Mouse (Mus musculus): ENCODE results near the gene Lrig2.

Lrig2 gene

GRCm38 (mm10) chr3:104501648-104502047 lies 10.1 kb downstream of the Lrig2 start:
- no peak for DNase-seq

GRCm38 (mm10) chr3:104500881-104501280 lies 10.8 kb downstream of the Lrig2 start:
- no peak for DNase-seq

DNA sequence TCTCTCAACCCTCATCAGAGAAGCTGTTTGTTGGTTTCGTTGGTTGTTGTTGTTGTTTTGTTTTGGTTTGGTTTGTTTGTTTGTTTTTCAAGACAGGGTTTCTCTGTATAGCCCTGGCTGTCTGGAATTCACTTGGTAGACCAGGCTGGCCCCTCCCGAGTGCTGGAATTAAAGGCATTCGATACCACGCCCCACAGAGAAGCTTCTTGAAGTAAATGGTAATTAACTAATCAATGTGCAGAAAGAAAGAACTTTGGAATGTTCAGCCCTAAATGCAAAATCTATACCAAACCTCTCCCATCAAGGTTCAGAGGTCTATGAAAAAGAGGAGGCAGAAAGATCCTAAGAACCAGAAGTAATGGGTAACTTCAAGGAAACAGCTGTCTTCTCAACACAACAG lies 15.5 kb downstream of the Lrig2 start:
- no peak for DNase-seq

GRCm38 (mm10) chr3:104480946-104481719 lies 30.6 kb downstream of the Lrig2 start:
- no peak for DNase-seq

GRCm38 (mm10) chr3:104478056-104478455 lies 33.7 kb downstream of the Lrig2 start:
- DNase-seq, result no peak

GRCm38 (mm10) chr3:104469421-104469820 lies 42.3 kb downstream of the Lrig2 start:
- no peak for DNase-seq

DNA sequence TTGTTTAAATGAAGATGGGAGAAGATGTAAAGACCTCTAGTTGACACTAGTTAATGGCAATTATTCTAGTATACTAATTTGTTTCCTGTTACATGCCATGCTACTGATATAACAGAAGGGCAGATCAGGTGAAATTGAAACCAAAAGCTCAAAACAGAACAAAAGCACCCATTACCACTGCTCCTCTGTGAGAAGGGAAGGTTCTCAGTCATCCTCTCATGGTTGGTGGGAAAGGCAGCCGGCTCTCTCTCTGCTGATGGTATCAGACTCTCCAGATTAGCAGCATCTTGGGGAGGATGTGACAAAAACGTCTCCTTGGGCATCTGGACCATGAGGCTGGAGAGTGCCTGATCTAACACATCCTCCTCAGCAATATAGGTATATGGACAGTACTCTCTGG lies 50.5 kb downstream of the Lrig2 start:
- DNase-seq, result no peak

- DNase-seq, result no peak
Observed at GRCm38 (mm10) chr3:104458588-104458987, 53.1 kb downstream of the Lrig2 start.

GRCm38 (mm10) chr3:104455506-104456275 lies 56.0 kb downstream of the Lrig2 start:
- no peak for DNase-seq

DNA sequence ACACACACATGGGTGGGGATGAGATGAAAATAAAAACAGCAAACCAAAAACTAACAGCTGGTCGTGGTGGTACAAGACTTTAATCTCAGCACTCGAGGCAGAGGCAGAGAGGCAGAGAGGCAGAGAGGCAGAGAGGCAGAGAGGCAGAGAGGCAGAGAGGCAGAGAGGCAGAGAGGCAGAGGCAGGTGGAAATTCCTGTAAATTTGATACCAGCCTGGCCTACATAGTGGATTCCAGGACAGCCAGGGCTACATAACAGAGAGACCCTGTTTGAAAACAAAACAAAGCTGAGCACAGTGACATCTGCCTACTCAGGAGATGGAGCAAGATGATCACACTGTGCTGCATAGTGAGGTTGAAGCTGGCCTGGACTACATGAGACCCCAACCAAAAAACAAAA lies 64.5 kb downstream of the Lrig2 start:
- no peak for DNase-seq

DNA sequence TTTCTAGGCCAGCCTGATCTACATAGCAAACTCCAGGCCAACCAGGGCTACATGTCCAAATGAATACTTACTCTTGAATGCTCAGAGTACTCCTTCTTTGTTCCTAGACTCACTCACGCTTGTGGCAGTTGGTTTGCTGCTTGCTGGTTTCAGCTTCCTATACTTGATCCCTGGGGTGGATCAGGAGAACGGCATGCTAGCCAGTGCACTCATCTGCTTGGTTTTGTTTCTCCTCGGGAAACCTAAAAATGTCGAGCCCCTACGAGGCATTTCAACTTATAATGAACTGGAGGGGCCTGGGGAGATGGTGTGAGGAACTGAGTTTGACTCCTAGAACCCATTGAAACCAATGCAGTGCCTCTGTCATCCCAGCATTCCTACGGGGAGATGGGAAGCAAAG lies 65.0 kb downstream of the Lrig2 start:
- no peak for DNase-seq

DNA sequence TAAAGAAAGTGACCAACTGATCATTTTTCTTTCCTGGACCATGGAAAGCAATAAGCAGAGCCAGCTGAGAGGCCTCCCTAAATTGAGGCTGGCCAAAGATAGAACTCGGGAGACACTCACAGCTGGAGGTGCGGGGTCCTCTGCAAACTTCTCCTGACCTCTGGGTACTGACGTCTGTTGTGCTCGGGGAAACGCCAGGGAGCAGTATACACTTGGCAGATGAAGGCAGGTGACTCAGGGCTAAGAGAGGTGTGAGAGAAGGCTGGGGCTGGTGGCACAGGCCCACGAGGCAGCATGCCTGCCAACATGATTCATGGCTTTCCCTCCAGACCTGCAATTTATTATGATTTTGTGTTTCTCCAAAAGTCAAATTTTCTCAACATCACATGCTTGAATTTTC lies 66.1 kb downstream of the Lrig2 start:
- DNase-seq, result no peak

- DNase-seq, result no peak
Observed at GRCm38 (mm10) chr3:104444946-104445460, 66.7 kb downstream of the Lrig2 start.

GRCm38 (mm10) chr3:104444082-104444481 lies 67.6 kb downstream of the Lrig2 start:
- DNase-seq, result no peak

DNA sequence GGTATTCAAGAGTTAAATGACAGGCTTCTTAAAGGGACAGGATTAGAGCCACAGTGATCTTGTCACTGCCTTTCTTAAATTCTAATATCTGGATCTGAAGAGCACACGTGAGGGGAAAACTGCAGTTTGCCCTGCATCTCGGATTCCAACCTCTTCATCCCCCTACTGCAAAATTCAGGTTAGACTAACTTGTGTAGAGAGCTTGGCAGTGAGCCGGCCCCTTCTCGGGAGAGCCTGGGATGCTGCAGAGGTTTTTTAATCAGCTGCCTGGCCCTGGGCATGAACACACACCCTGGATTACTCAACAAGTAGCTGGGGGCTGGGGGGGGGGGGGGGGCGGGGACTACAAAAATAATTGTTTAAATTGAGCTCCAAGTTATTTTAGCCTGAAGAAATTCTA lies 69.4 kb downstream of the Lrig2 start:
- peak; percentile 30 for DNase-seq

DNA sequence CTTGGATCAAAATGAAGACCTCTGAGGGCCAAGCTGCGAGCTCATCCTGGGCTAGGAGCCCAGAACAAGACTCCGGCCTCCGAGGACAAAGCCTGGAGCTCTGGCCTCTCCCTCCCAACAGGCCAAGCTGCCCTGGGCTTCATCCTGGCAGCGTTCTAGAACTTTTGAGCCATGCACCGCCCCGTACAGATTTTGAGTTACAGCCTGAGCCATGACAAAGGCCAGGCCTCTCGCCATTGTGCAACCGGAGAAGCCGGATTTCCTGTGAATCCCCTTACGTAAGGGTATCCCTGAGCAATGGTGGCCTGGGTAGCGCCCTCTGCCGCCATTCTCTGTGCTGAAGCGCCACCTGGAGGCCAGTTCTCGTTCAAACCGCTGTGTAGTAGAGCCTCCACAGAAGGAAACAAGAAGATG lies 69.8 kb downstream of the Lrig2 start:
- DNase-seq, result peak; percentile 99

GRCm38 (mm10) chr3:104441435-104441834 lies 70.3 kb downstream of the Lrig2 start:
- DNase-seq, result no peak

GRCm38 (mm10) chr3:104438777-104439176 lies 72.9 kb downstream of the Lrig2 start:
- no peak for DNase-seq

DNA sequence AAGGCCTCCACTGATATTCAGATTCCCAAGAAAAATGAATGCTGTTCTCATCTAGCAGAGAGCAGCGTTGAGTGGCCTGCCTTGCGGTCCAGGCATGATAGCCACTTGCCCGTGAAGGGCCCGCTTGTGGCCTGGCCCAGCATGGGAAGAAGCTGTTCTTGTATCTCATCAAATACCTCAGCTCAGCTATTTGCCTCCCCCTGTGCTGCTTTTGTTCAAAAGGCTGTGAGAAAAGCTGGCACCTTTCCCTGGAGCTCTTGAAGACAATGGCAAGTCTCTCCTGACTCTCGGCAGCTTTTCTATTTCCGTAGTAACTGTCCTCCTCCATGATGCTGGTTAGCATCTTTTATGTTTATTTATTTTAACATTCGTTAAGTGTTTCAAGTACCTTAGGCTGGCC lies 74.1 kb downstream of the Lrig2 start:
- no peak for DNase-seq

- DNase-seq, result no peak
Observed at GRCm38 (mm10) chr3:104435947-104436346, 75.8 kb downstream of the Lrig2 start.

GRCm38 (mm10) chr3:104434246-104434696 lies 77.4 kb downstream of the Lrig2 start:
- DNase-seq, result no peak

DNA sequence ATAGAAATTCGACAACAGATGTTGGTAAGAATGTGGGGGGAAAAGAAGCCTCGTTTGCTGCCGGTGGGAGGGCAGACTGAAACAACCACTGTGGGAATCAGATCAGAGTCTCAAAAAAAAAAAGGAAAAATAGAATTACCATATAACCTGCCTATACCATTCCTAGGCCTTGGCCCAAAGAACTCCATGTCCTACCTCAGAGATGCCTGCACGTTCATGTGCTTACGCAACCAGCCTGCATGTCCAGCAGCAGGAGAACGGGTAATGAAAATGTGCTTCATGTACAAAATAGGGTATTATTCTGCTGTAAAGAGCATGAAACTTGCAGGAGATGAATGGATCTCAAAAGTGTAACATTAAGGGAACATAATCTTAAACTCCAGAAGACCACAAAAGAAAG lies 79.1 kb downstream of the Lrig2 start:
- no peak for DNase-seq

GRCm38 (mm10) chr3:104431848-104432159 lies 79.9 kb downstream of the Lrig2 start:
- DNase-seq, result peak; percentile 28

- peak; percentile 15 for DNase-seq
Observed at GRCm38 (mm10) chr3:104431156-104431847, 80.4 kb downstream of the Lrig2 start.
